Mouse (Mus musculus) heart, adult 18-20 months (tissue): ENCODE data around the gene Pir. TPM values are rescaled to one million over a fixed set of nuclear protein-coding genes. Genes with fewer than 3 reads are reported as not detected.

Experiments
- total RNA-seq, 2 experiments: library from RNA; stranded (reverse); gene quantifications; 2 replicates each; pipeline ENCODE4 v1.2.3; 2021

Pir gene
- total RNA-seq, 2 experiments from 2014 or later: 7.0 to 7.8 TPM

Other genes starting within 250 kb of the Pir start
- 1 to 10 TPM; 1.3 to 5.0 TPM for gene Car5b, start 241.4 kb upstream of the Pir start, total RNA-seq
- gene Siah1b, start 192.9 kb upstream of the Pir start, total RNA-seq: 1 to 10 TPM; 3.6 to 4.2 TPM
- not detected for gene Cltrn, start 180.5 kb upstream of the Pir start, total RNA-seq
- 1 to 10 TPM; 1.1 to 1.5 TPM for gene Ace2, start 130.0 kb upstream of the Pir start, total RNA-seq
- 1 to 10 TPM; 1.9 to 2.5 TPM for gene Bmx, start 11.2 kb upstream of the Pir start, total RNA-seq
- gene Vegfd, start 104.0 kb downstream of the Pir start, total RNA-seq: 1 to 10 TPM; 2.6 to 3.0 TPM
- gene Piga, start 150.4 kb downstream of the Pir start, total RNA-seq: 1 to 10 TPM; 2.1 to 2.8 TPM
- gene Asb11, start 167.6 kb downstream of the Pir start, total RNA-seq: 100 to 1,000 TPM; 137 to 162 TPM
- not detected for gene Asb9, start 237.0 kb downstream of the Pir start, total RNA-seq